Mouse (Mus musculus) ES-E14 (cell line): ENCODE results near the gene Rest.

Source experiments
- CHD2 ChIP-seq: IDR thresholded peaks from 2 replicates; pipeline ENCODE4 v1.6.1; 2014; ENCODE audit warnings: mild to moderate bottlenecking, low read depth, low read length, inconsistent platforms
- ZC3H11A ChIP-seq: IDR thresholded peaks from 2 replicates; pipeline ENCODE4 v1.6.1; 2012; ENCODE audit warnings: low read depth, mild to moderate bottlenecking, inconsistent platforms, low read length, borderline replicate concordance

DNA sequence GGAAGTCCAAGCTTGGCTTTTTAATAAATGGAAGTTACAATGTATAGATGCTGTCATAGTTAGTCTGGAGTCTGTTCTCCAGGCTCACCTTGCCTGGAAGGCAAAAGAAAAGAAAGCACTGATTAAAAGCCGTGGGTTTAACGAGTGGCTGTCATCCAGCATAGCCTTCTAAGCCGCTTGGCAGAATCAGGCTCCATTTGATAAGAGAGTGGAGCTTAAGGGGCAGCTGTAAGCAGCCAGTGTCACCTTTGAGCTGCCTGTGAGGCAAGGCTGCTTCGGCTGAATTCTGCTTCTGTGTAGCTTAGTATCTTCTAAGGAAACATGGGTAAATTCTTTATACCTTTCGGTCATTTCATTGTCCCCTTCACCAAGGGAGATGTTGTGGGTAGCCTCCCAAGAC lies 21.6 kb downstream of the Rest start:
- TF ChIP-seq CHD2 = no peak
- no peak for TF ChIP-seq ZC3H11A
